Mouse (Mus musculus): ENCODE measurements at regions not wholly inside any gene's neighbourhood (a gene's known extent, or its start where the extent isn't known, plus 50 kb on each side); places are given as distances from the start of the nearest gene placed in this dataset.
A peak's percentile ranks its signal among the peaks of the same experiment; 100 is the strongest.

DNA sequence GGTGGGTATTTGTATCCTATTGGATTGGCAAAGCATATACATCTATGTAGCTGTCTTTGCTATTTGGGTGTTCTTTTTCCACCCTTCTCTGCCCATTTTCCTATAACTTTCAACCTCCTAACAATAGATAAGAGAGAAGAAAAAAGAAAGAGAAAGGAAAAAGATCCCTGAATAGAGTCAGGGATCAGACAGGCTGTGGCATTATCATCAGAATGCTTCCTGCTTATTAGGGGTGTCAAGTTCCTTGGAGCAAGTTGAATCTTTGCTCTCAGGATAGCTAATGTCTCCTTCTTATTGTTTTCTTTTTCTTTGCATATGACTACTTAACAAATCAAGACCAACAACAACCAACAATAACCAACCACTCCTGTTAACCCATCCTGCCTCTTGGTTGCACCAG, 539.1 kb upstream of the Sall1 start:
- Histone ChIP-seq H3K27ac (ENCODE audit: insufficient read depth, low read depth, low read length) (no peak overlapping the region), H3K4me3 (ENCODE audit: low read depth, low read length) (no peak overlapping the region), H3K4me1 (ENCODE audit: control insufficient read depth, insufficient read depth, insufficient read length, low read length) (no peaks in the 10 kb centered on the region), H3K27me3 (ENCODE audit: control insufficient read depth, insufficient read depth, low read length) (no peaks in the 10 kb centered on the region), H3K36me3 (ENCODE audit: control insufficient read depth, insufficient read depth, low read length) (no peaks in the 10 kb centered on the region)
- no peak for TF ChIP-seq CTCF (IDR thresholded peaks at IDR 0.05; ENCODE audit: extremely low read depth, insufficient read length, insufficient replicate concordance, low read depth, low read length)
- TF ChIP-seq POLR2A (IDR thresholded peaks at IDR 0.05; ENCODE audit: low read depth, low read length), result no peak

DNA sequence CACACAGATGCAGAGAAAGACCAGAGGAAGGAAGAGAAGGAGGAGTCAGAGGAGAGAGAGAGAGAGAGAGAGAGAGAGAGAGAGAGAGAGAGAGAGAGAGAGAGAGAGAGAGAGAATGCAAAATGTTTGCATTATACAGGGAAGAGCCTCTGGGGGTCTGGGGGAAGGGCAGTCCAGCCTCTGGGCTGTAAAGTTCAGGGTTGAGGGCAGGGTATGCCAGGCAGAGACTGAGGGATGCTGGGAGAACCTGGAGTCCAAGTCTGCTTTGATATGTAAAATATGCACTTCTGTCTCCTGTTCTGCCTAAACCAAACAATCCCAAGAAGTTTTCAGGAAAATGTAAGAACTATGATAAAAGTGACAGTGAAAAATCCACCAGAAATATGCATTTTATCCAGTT, 538.6 kb upstream of the Sall1 start:
- TF ChIP-seq CTCF (IDR thresholded peaks at IDR 0.05; ENCODE audit: extremely low read depth, insufficient read length, insufficient replicate concordance, low read depth, low read length) (no peak), POLR2A (IDR thresholded peaks at IDR 0.05; ENCODE audit: low read depth, low read length) (no peak)
- H3K27me3 ChIP-seq (ENCODE audit: control insufficient read depth, insufficient read depth, low read length), result no peaks in the 10 kb centered on the region
- H3K27ac ChIP-seq (ENCODE audit: insufficient read depth, low read depth, low read length), result no peak overlapping the region
- no peak overlapping the region for H3K4me3 ChIP-seq (ENCODE audit: low read depth, low read length)
- H3K4me1 ChIP-seq (ENCODE audit: control insufficient read depth, insufficient read depth, insufficient read length, low read length), result no peaks in the 10 kb centered on the region
- no peaks in the 10 kb centered on the region for H3K36me3 ChIP-seq (ENCODE audit: control insufficient read depth, insufficient read depth, low read length)

DNA sequence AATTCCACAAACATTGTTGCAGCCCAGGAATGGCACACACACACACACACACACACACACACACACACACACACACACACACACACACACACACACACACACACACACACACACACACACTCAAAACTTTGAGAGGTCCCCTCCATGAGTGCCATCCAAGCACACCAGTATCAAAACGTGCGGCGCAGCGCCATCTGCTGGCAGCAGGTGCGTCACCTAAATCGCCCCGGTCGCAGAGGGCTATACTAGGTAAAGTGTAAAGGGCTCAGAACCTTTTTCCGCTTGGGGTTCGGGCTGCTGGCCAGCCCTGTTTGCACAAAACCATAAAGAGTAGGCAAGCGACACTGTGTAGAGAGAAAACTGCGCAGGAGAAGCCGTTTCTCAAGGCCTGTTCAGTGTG, 527.9 kb upstream of the Sall1 start:
- Histone ChIP-seq H3K4me3 (ENCODE audit: low read depth, low read length) (no peak overlapping the region), H3K27me3 (ENCODE audit: control insufficient read depth, insufficient read depth, low read length) (peaks cover 4% of the 10 kb centered on the region), H3K27ac (ENCODE audit: insufficient read depth, low read depth, low read length) (no peak overlapping the region), H3K4me1 (ENCODE audit: control insufficient read depth, insufficient read depth, insufficient read length, low read length) (no peaks in the 10 kb centered on the region), H3K36me3 (ENCODE audit: control insufficient read depth, insufficient read depth, low read length) (no peaks in the 10 kb centered on the region)
- TF ChIP-seq POLR2A (IDR thresholded peaks at IDR 0.05; ENCODE audit: low read depth, low read length) (no peak), CTCF (IDR thresholded peaks at IDR 0.05; ENCODE audit: extremely low read depth, insufficient read length, insufficient replicate concordance, low read depth, low read length) (peak; percentile 72; the same call in 1 of the 2 replicates)
- 5% methylated on average over 13 of the region's 13 CpGs for WGBS

DNA sequence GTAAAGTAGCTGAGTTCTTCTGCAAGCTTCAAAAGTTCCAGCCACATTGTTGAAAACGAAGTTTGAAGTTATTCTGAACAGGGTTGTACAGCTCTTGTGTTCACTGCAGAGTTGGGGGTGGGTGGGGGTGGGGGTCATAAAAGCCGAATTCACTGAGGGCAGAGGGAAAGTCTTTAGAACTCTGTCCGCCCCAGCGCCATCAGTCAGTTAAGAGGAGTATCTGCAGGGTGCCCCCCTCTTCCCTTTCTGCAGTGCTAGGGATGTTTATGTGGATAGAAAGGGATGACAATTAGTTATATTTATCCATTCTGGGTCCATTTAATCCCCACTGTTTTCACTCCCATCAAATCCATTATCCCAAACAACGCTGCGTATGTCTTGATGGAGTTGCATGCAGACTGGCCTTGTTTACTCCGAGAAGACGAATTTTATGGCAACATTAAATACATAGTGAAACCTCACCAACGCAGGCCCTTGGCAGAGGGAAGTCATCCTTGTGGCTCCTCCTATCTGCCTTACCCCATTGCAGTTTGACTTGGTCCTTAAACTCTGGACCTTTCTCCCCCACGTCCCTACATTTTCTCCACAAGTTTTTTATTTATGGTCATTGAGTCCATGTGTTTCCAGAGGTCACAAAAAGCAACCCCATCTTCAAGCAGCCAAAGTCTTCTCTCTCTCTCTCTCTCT, 526.8 kb upstream of the Sall1 start:
- WGBS, result 56% methylated on average over 10 of the region's 10 CpGs
- Histone ChIP-seq H3K27me3 (ENCODE audit: control insufficient read depth, insufficient read depth, low read length) (peaks cover 4% of the 10 kb centered on the region), H3K36me3 (ENCODE audit: control insufficient read depth, insufficient read depth, low read length) (no peaks in the 10 kb centered on the region), H3K4me3 (ENCODE audit: low read depth, low read length) (no peak overlapping the region), H3K27ac (ENCODE audit: insufficient read depth, low read depth, low read length) (no peak overlapping the region), H3K4me1 (ENCODE audit: control insufficient read depth, insufficient read depth, insufficient read length, low read length) (no peaks in the 10 kb centered on the region)
- no peak for TF ChIP-seq CTCF (IDR thresholded peaks at IDR 0.05; ENCODE audit: extremely low read depth, insufficient read length, insufficient replicate concordance, low read depth, low read length)
- no peak for TF ChIP-seq POLR2A (IDR thresholded peaks at IDR 0.05; ENCODE audit: low read depth, low read length)

DNA sequence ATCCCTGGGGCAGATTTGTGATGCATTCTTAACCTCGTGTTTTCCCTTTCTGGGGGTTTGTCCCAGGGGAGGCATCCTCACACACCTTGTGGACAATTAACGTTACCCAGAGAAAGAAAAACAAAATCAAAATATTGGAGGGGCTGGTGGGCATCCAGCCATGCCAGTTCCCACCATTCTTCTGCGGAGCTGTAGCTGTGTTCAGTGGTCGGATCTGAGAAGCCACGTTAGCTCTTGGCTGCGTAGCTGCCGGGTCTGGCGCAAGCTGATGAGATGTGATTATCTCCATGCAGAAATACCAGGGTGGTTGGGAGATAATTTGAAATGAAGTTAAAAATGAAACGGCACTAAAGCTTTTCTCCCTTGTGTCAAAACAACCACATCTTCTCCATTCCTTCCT, 525.4 kb upstream of the Sall1 start:
- no peaks in the 10 kb centered on the region for H3K36me3 ChIP-seq (ENCODE audit: control insufficient read depth, insufficient read depth, low read length)
- 73% methylated on average over 9 of the region's 9 CpGs for WGBS
- TF ChIP-seq POLR2A (IDR thresholded peaks at IDR 0.05; ENCODE audit: low read depth, low read length) (no peak), CTCF (IDR thresholded peaks at IDR 0.05; ENCODE audit: extremely low read depth, insufficient read length, insufficient replicate concordance, low read depth, low read length) (no peak)
- no peaks in the 10 kb centered on the region for H3K4me1 ChIP-seq (ENCODE audit: control insufficient read depth, insufficient read depth, insufficient read length, low read length)
- peaks cover 4% of the 10 kb centered on the region for H3K27me3 ChIP-seq (ENCODE audit: control insufficient read depth, insufficient read depth, low read length)
- H3K27ac ChIP-seq (ENCODE audit: insufficient read depth, low read depth, low read length), result no peak overlapping the region
- H3K4me3 ChIP-seq (ENCODE audit: low read depth, low read length), result no peak overlapping the region

DNA sequence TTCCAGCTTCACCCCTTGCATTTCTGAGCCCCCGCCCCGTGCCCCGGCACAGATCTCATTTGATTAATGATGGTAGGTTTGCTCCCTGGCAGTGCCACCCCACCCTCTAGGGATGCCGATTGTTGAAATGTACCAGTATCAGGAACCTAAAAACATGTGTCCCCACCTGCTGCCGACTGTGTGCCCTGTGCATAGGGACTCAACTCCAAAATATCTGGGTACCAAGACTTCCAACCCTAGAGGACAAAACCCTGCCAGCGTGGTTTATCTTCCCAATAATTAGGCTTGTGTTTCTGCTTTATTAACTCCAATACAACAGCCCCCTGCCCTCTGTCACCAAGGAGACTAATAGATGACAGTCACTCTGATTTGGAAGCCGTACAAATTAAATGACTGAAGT, 524.7 kb upstream of the Sall1 start:
- Histone ChIP-seq H3K4me3 (ENCODE audit: low read depth, low read length) (no peak overlapping the region), H3K27me3 (ENCODE audit: control insufficient read depth, insufficient read depth, low read length) (peaks cover 4% of the 10 kb centered on the region), H3K27ac (ENCODE audit: insufficient read depth, low read depth, low read length) (no peak overlapping the region), H3K4me1 (ENCODE audit: control insufficient read depth, insufficient read depth, insufficient read length, low read length) (no peaks in the 10 kb centered on the region), H3K36me3 (ENCODE audit: control insufficient read depth, insufficient read depth, low read length) (no peaks in the 10 kb centered on the region)
- 68% methylated on average over 7 of the region's 7 CpGs for WGBS
- TF ChIP-seq CTCF (IDR thresholded peaks at IDR 0.05; ENCODE audit: extremely low read depth, insufficient read length, insufficient replicate concordance, low read depth, low read length) (no peak), POLR2A (IDR thresholded peaks at IDR 0.05; ENCODE audit: low read depth, low read length) (no peak)

DNA sequence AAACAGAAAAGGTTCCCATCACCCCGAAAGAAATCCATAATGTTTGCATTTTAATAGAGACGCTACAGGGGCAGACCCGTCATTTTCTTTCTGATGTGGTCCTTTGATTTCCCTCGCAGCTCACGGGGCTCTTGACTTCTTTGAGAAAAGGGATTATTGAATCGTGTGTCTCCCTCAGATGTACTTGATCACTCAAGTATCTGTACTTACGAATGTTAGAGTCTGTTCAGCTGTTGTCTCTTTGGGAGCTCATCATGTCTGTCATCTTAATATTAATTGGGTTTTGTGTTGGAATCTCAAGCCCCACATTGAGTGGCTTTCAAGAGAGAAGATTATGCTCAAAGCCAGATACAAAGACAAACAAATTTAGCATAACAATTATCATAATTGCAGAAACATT, 523.0 kb upstream of the Sall1 start:
- Histone ChIP-seq H3K27me3 (ENCODE audit: control insufficient read depth, insufficient read depth, low read length) (peaks cover 2% of the 10 kb centered on the region), H3K27ac (ENCODE audit: insufficient read depth, low read depth, low read length) (no peak overlapping the region), H3K4me3 (ENCODE audit: low read depth, low read length) (no peak overlapping the region), H3K36me3 (ENCODE audit: control insufficient read depth, insufficient read depth, low read length) (no peaks in the 10 kb centered on the region), H3K4me1 (ENCODE audit: control insufficient read depth, insufficient read depth, insufficient read length, low read length) (no peaks in the 10 kb centered on the region)
- TF ChIP-seq POLR2A (IDR thresholded peaks at IDR 0.05; ENCODE audit: low read depth, low read length), result no peak
- TF ChIP-seq CTCF (IDR thresholded peaks at IDR 0.05; ENCODE audit: extremely low read depth, insufficient read length, insufficient replicate concordance, low read depth, low read length), result no peak
- WGBS, result 37% methylated on average over 7 of the region's 7 CpGs

All from small intestine, adult 2 months (tissue).